Mouse (Mus musculus) ES-Bruce4 (cell line): Measurements from ENCODE around the gene Atp6v1g3.

Experiments used
- CTCF ChIP-seq: IDR thresholded peaks from one replicate; pipeline ENCODE4 v1.8.1; 2011; ENCODE audit warnings: low read depth, low read length
- POLR2A ChIP-seq: IDR thresholded peaks from one replicate; pipeline ENCODE4 v1.8.1; 2011; ENCODE audit warnings: low read length; ENCODE audit not compliant: insufficient read depth

DNA sequence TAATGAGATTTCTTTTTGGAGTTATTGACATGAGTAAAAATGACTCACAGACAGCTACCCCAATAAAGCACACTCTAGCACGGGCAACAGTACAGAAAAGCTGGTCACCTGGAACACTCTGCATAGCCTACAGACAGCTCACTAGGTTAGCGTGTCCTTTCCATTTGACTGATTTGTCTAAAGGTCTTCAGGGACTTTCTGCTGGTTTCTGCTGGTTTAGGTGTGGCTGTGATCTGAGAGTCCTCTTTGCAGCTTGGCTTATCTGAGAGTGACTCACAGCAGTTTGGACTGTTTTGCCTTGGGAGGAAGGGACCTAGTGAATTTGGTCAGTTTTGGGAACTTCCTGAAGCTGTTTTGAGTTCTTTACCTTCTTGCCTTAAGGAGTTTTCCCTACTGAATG, 24.8 kb upstream of the Atp6v1g3 start:
- no peak for TF ChIP-seq CTCF
- no peak for TF ChIP-seq POLR2A
